Mouse (Mus musculus): ENCODE measurements around the gene Casc3. TPM values are rescaled to one million over a fixed set of nuclear protein-coding genes. Genes with fewer than 3 reads are reported as not detected.

The Casc3 gene
- polyA plus RNA-seq, 1 experiment: 22.0 TPM

DNA sequence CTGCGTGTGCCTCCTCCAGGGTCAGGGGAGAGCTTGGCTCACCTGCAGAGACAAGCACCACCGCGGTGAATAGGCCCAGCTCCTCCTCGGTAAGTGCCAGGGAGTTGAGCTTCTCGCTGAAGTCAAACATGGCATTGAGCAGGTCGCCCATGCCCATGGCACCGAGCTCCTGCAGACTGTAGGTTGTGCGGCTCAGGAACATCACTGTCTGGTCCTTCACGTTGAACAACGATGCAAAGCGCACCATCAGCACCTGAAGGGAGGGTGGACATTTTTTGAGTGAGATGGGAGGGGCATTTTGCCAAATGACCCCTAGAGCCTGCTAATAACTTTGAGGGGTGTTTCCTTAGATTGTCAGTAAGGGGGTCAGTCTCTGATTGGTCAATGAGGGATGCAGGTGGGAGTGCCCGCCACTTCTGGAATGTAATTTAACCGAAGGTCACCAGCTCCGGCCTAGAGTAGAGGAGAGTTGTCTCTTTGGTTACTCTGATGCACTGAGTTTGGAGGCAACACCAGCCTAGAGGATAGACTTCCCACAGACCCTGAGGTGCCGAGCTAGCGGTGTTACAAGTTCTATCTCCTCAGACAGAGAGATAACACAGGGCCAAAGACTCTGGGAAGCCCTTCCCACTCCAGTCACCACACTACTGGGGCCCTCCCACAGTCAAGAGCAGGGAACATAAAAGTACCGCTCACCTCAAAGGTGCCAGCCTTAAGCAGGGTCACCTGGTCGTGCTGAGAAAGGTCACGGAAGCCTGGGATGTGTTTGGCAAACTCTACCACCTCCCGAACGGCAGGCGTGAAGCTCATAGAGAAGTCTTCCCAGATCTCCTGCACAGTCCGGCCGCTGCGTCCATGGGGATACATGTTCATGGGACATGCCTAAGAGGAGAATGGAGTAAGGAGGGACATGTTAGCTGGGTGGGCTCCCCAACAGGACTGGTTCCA, 35.4 kb upstream of the Casc3 start:
- Histone ChIP-seq H3K27me3 (ENCODE audit: control insufficient read depth, insufficient read depth, low read length) (no peaks in the 10 kb centered on the region), H3K27ac (ENCODE audit: insufficient read depth, low read depth, low read length) (0 out of 2 replicates have a peak overlapping the region, but pooled peaks have one; percentile 7), H3K4me1 (ENCODE audit: control insufficient read depth, insufficient read depth, insufficient read length, low read length) (peaks cover 10% of the 10 kb centered on the region), H3K4me3 (ENCODE audit: low read depth, low read length) (no peak overlapping the region), H3K36me3 (ENCODE audit: control insufficient read depth, insufficient read depth, low read length) (peaks cover 67% of the 10 kb centered on the region)
- 72% methylated on average over 25 of the region's 25 CpGs for WGBS
- TF ChIP-seq CTCF (IDR thresholded peaks at IDR 0.05; ENCODE audit: extremely low read depth, insufficient read length, insufficient replicate concordance, low read depth, low read length) (no peak), POLR2A (IDR thresholded peaks at IDR 0.05; ENCODE audit: low read depth, low read length) (no peak)

- H3K27me3 ChIP-seq (ENCODE audit: control insufficient read depth, insufficient read depth, low read length): no peaks in the 10 kb centered on the region
- TF ChIP-seq CTCF (IDR thresholded peaks at IDR 0.05; ENCODE audit: extremely low read depth, insufficient read length, insufficient replicate concordance, low read depth, low read length) (no peak), POLR2A (IDR thresholded peaks at IDR 0.05; ENCODE audit: low read depth, low read length) (no peak; the same call in 1 of the 2 replicates)
- H3K27ac ChIP-seq (ENCODE audit: insufficient read depth, low read depth, low read length): 0 out of 2 replicates have a peak overlapping the region, but pooled peaks have one; percentile 7
- peak overlapping the region; percentile 11 for H3K4me3 ChIP-seq (ENCODE audit: low read depth, low read length)
- WGBS: 53% methylated on average over 26 of the region's 26 CpGs
- H3K4me1 ChIP-seq (ENCODE audit: control insufficient read depth, insufficient read depth, insufficient read length, low read length): peaks cover 10% of the 10 kb centered on the region
- peaks cover 57% of the 10 kb centered on the region for H3K36me3 ChIP-seq (ENCODE audit: control insufficient read depth, insufficient read depth, low read length)
These were observed 34.4 kb upstream of the Casc3 start for GRCm38 (mm10) chr11:98770096-98770975.

GRCm38 (mm10) chr11:98771131-98771530, 33.6 kb upstream of the Casc3 start:
- TF ChIP-seq CTCF (IDR thresholded peaks at IDR 0.05; ENCODE audit: extremely low read depth, insufficient read length, insufficient replicate concordance, low read depth, low read length) (no peak), POLR2A (IDR thresholded peaks at IDR 0.05; ENCODE audit: low read depth, low read length) (no peak)
- 92% methylated on average over 18 of the region's 18 CpGs for WGBS
- peaks cover 15% of the 10 kb centered on the region for H3K4me1 ChIP-seq (ENCODE audit: control insufficient read depth, insufficient read depth, insufficient read length, low read length)
- no peaks in the 10 kb centered on the region for H3K27me3 ChIP-seq (ENCODE audit: control insufficient read depth, insufficient read depth, low read length)
- H3K4me3 ChIP-seq (ENCODE audit: low read depth, low read length): no peak overlapping the region
- H3K36me3 ChIP-seq (ENCODE audit: control insufficient read depth, insufficient read depth, low read length): peaks cover 54% of the 10 kb centered on the region
- no peak overlapping the region for H3K27ac ChIP-seq (ENCODE audit: insufficient read depth, low read depth, low read length)

DNA sequence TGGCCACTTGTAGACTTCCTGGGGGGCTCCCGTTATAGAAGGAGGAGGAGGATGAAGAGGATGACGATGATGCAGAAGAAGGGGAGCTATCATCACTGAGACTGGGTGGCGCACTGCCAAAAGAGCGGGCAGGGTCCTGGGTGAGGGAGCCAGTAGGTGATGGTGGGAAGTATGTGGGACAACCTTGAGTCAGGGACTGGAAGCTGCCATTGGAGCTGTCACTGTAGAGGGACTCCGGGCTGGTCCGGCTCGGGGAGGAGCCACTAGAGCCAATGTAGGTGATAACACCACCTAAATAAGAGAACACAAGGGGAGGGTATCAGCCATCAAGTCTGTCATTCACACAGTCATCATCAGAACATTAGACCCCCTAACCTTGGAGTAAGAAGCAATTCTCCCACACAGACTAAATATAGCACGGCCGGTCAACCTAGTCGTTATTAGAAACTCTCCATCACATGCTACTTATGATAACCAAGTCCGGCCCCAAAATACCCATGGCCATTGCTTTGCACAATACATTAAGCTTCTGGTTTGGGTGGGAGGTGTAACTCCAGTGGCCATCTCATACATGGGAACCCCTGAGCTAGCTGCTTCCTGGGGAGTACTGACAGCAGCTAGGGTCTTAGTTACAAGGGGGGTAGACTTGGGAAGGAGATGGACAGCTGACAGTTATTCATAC, 32.7 kb upstream of the Casc3 start:
- Histone ChIP-seq H3K27me3 (ENCODE audit: control insufficient read depth, insufficient read depth, low read length) (no peaks in the 10 kb centered on the region), H3K4me3 (ENCODE audit: low read depth, low read length) (peak overlapping the region; percentile 66), H3K4me1 (ENCODE audit: control insufficient read depth, insufficient read depth, insufficient read length, low read length) (peaks cover 23% of the 10 kb centered on the region), H3K36me3 (ENCODE audit: control insufficient read depth, insufficient read depth, low read length) (peaks cover 54% of the 10 kb centered on the region), H3K27ac (ENCODE audit: insufficient read depth, low read depth, low read length) (peak overlapping the region; percentile 97)
- 68% methylated on average over 11 of the region's 11 CpGs for WGBS
- no peak for TF ChIP-seq CTCF (IDR thresholded peaks at IDR 0.05; ENCODE audit: extremely low read depth, insufficient read length, insufficient replicate concordance, low read depth, low read length)
- no peak for TF ChIP-seq POLR2A (IDR thresholded peaks at IDR 0.05; ENCODE audit: low read depth, low read length)

DNA sequence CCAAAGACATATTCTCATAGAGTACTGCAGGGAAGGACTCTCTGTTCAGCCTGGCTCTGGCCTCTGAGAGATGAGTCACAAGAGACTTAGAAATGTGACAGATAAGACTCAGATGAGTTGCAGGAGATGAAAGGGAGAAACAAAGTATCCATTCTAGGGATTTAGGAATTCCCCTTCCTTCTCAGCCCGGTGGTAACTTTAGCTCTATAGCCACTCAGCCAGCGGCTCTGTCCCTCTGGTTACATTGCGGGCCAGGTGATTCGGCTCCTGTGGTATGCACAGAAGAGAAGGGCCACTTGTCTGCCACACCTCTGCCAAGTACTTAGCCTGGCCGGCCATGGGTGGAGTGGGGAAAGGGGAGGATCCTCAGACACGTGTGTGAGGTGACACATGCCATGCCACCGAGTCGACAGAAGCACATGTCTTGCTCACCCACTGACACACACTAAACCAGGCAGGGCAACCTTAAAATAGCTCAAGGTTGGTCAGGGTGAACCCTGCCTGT, 32.0 kb upstream of the Casc3 start:
- no peaks in the 10 kb centered on the region for H3K27me3 ChIP-seq (ENCODE audit: control insufficient read depth, insufficient read depth, low read length)
- WGBS: 9% methylated on average over 8 of the region's 8 CpGs
- H3K27ac ChIP-seq (ENCODE audit: insufficient read depth, low read depth, low read length): peak overlapping the region; percentile 97
- TF ChIP-seq POLR2A (IDR thresholded peaks at IDR 0.05; ENCODE audit: low read depth, low read length) (peak; percentile 66; the same call in 1 of the 2 replicates), CTCF (IDR thresholded peaks at IDR 0.05; ENCODE audit: extremely low read depth, insufficient read length, insufficient replicate concordance, low read depth, low read length) (no peak)
- peaks cover 27% of the 10 kb centered on the region for H3K4me1 ChIP-seq (ENCODE audit: control insufficient read depth, insufficient read depth, insufficient read length, low read length)
- H3K4me3 ChIP-seq (ENCODE audit: low read depth, low read length): peak overlapping the region; percentile 66
- H3K36me3 ChIP-seq (ENCODE audit: control insufficient read depth, insufficient read depth, low read length): peaks cover 49% of the 10 kb centered on the region

DNA sequence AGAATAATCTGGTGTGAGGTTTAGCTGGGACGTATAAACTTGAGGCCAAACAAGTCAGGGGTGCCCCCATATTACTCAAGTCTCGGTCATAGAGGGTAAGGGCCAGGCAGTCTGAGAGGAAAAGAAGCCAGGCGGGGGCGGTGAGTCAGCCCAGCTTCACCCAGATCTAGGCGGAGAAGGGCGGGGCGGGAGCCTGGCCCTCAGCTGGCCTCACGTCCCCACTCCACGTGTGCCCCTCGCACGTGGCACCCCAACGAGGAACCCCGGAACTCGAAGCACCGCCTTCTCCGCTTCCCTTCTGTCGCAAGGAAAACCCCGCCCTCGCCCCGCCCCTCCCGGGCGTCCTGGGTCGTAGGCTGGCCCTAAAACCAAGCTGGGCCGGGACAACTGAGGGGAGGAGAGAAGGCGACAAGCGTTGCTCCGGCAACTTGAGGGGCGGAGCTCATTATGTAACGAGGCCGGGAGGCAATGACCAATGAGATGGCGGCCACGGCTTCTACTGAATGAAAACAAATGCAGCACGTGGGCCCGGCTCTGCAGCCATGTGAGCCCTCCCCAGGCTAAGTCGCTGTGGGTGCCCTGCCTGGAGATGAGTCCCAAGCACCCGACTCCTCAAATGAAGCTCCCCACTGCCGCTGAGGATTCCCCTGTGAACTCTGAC, 30.9 kb upstream of the Casc3 start:
- under 1% methylated on average over 37 of the region's 37 CpGs for WGBS
- H3K27me3 ChIP-seq (ENCODE audit: control insufficient read depth, insufficient read depth, low read length): no peaks in the 10 kb centered on the region
- peaks cover 38% of the 10 kb centered on the region for H3K36me3 ChIP-seq (ENCODE audit: control insufficient read depth, insufficient read depth, low read length)
- peak overlapping the region; percentile 99 for H3K27ac ChIP-seq (ENCODE audit: insufficient read depth, low read depth, low read length)
- peaks cover 27% of the 10 kb centered on the region for H3K4me1 ChIP-seq (ENCODE audit: control insufficient read depth, insufficient read depth, insufficient read length, low read length)
- peak overlapping the region; percentile 68 for H3K4me3 ChIP-seq (ENCODE audit: low read depth, low read length)
- TF ChIP-seq POLR2A (IDR thresholded peaks at IDR 0.05; ENCODE audit: low read depth, low read length) (peak; percentile 66; the same call in 1 of the 2 replicates), CTCF (IDR thresholded peaks at IDR 0.05; ENCODE audit: extremely low read depth, insufficient read length, insufficient replicate concordance, low read depth, low read length) (no peak)

Data from small intestine, adult 2 months (tissue).